Mouse (Mus musculus): ENCODE measurements around the gene Aldoc.

- TF ChIP-seq NANOG (IDR thresholded peaks at IDR 0.05; ENCODE audit: borderline replicate concordance, low read length) (no peak), CTCF (conservative IDR thresholded peaks at IDR 0.05; ENCODE audit: low read length) (no peak)
Measured at GRCm38 (mm10) chr11:78327215-78327614, 4.4 kb downstream of the Aldoc start.

Data from E14TG2a.4 (cell line).